Mouse (Mus musculus) MEL (cell line): ENCODE measurements around the gene Hs3st1. TPM values are rescaled to one million over a fixed set of nuclear protein-coding genes. Genes with fewer than 3 reads are reported as not detected.

ENCODE experiments used
- DNase-seq: peaks from one replicate; pipeline ENCODE4 v3.0.0; 2011; ENCODE audit warnings: low read depth, low spot score
- H3K27ac ChIP-seq: 2 replicates; pipeline ENCODE4 v1.5.1; 2012; ENCODE audit warnings: low read depth, mild to moderate bottlenecking, control low read depth, low read length, moderate library complexity; ENCODE audit not compliant: control insufficient read depth
- H3K27me3 ChIP-seq, 2 experiments: fragments of 150-350 bp in 1 of 2; sonication (generic) in 1 of 2; 2 replicates each; pipeline ENCODE4 v1.6.1; 2012; ENCODE audit warnings: low read length in 2 of 2, mild to moderate bottlenecking in 2 of 2, improper control_type of control experiment in 1 of 2, moderate library complexity in 1 of 2; ENCODE audit not compliant: insufficient read depth in 2 of 2, control insufficient read depth in 1 of 2
- H3K36me3 ChIP-seq, 2 experiments: 2 replicates each; pipeline ENCODE4 v1.6.1; 2012 to 2014; ENCODE audit warnings: low read length in 2 of 2, improper control_type of control experiment in 1 of 2, inconsistent platforms in 1 of 2, mild to moderate bottlenecking in 1 of 2; ENCODE audit not compliant: insufficient read depth in 2 of 2, control insufficient read depth in 1 of 2
- H3K4me1 ChIP-seq, 2 experiments: fragments of 150-350 bp in 1 of 2; sonication (generic) in 1 of 2; 2 replicates each; pipeline ENCODE4 v1.6.1; 2012; ENCODE audit warnings: low read length in 2 of 2, improper control_type of control experiment in 1 of 2, mild to moderate bottlenecking in 1 of 2; ENCODE audit not compliant: insufficient read depth in 2 of 2, control insufficient read depth in 1 of 2
- H3K4me3 ChIP-seq, 2 experiments: fragments of 150-350 bp in 1 of 2; sonication (generic) in 1 of 2; 2 replicates each; pipeline ENCODE4 v1.5.1; 2012; ENCODE audit warnings: low read depth in 2 of 2, low read length in 2 of 2, mild to moderate bottlenecking in 2 of 2, moderate library complexity in 2 of 2, control low read depth in 1 of 2, improper control_type of control experiment in 1 of 2; ENCODE audit not compliant: control insufficient read depth in 1 of 2, insufficient read depth in 1 of 2
- H3K79me2 ChIP-seq: 2 replicates; pipeline ENCODE4 v1.6.1; 2012; ENCODE audit warnings: mild to moderate bottlenecking, low read length, moderate library complexity; ENCODE audit not compliant: control insufficient read depth, poor library complexity, insufficient read depth
- H3K9ac ChIP-seq: 2 replicates; pipeline ENCODE4 v1.6.1; 2012; ENCODE audit warnings: low read depth, mild to moderate bottlenecking, control low read depth, low read length, moderate library complexity; ENCODE audit not compliant: control insufficient read depth, poor library complexity, severe bottlenecking
- H3K9me3 ChIP-seq: fragments of 150-350 bp; sonication (generic); replicated peaks from 2 replicates; pipeline ENCODE4 v1.6.1; 2012; ENCODE audit warnings: mild to moderate bottlenecking, low read length, improper control_type of control experiment, moderate library complexity; ENCODE audit not compliant: insufficient read depth
- CHD1 ChIP-seq: IDR thresholded peaks from 2 replicates; pipeline ENCODE4 v1.6.1; 2012; ENCODE audit warnings: low read depth, mild to moderate bottlenecking, inconsistent platforms, low read length, improper control_type of control experiment
- CTCF ChIP-seq, 3 experiments: IDR thresholded peaks in 2 of 3; conservative IDR thresholded peaks in 1 of 3; 2 replicates each; pipeline ENCODE4 v1.5.1; 2011 to 2012; ENCODE audit warnings: low read length in 3 of 3, low read depth in 2 of 3, mild to moderate bottlenecking in 2 of 3, improper control_type of control experiment in 1 of 3, inconsistent platforms in 1 of 3, mixed read lengths in 1 of 3, moderate library complexity in 1 of 3; ENCODE audit not compliant: control insufficient read depth in 1 of 3, insufficient read depth in 1 of 3, poor library complexity in 1 of 3, severe bottlenecking in 1 of 3
- E2F4 ChIP-seq: IDR thresholded peaks from 2 replicates; pipeline ENCODE4 v1.6.1; 2011; ENCODE audit warnings: low read depth, low read length, improper control_type of control experiment, borderline replicate concordance
- ELF1 ChIP-seq: IDR thresholded peaks from 2 replicates; pipeline ENCODE4 v1.6.1; 2014; ENCODE audit warnings: low read depth, mild to moderate bottlenecking, inconsistent platforms, low read length, improper control_type of control experiment, moderate library complexity
- EP300 ChIP-seq, 2 experiments: IDR thresholded peaks; 2 replicates each; pipeline ENCODE4 v1.6.1; 2011; ENCODE audit warnings: improper control_type of control experiment in 2 of 2, low read length in 2 of 2, low read depth in 1 of 2, mild to moderate bottlenecking in 1 of 2
- ETS1 ChIP-seq: IDR thresholded peaks from 2 replicates; pipeline ENCODE4 v1.6.1; 2012; ENCODE audit warnings: low read depth, mild to moderate bottlenecking, inconsistent platforms, low read length, improper control_type of control experiment, moderate library complexity
- JUND ChIP-seq: IDR thresholded peaks from 2 replicates; pipeline ENCODE4 v1.6.1; 2011; ENCODE audit warnings: low read depth, mild to moderate bottlenecking, improper control_type of control experiment, low read length
- KAT2A ChIP-seq: conservative IDR thresholded peaks from 2 replicates; pipeline ENCODE4 v1.6.1; 2012; ENCODE audit warnings: low read depth, low read length, improper control_type of control experiment, inconsistent platforms
- MAFK ChIP-seq: IDR thresholded peaks from 2 replicates; pipeline ENCODE4 v1.6.1; 2011; ENCODE audit warnings: low read depth, mild to moderate bottlenecking, low read length, improper control_type of control experiment, borderline replicate concordance
- MAX ChIP-seq: IDR thresholded peaks from 2 replicates; pipeline ENCODE4 v1.6.1; 2011; ENCODE audit warnings: low read length, improper control_type of control experiment
- MXI1 ChIP-seq: IDR thresholded peaks from 2 replicates; pipeline ENCODE4 v1.6.1; 2011; ENCODE audit warnings: mild to moderate bottlenecking, low read depth, low read length, improper control_type of control experiment
- NELFE ChIP-seq: IDR thresholded peaks from 2 replicates; pipeline ENCODE4 v1.6.1; 2011; ENCODE audit warnings: low read depth, low read length, improper control_type of control experiment
- POLR2A ChIP-seq, 2 experiments: IDR thresholded peaks; 2 replicates each; pipeline ENCODE4 v1.6.1; 2011 to 2012; ENCODE audit warnings: low read length in 2 of 2, mild to moderate bottlenecking in 2 of 2, control low read depth in 1 of 2, improper control_type of control experiment in 1 of 2, low read depth in 1 of 2, moderate library complexity in 1 of 2; ENCODE audit not compliant: control insufficient read depth in 1 of 2, insufficient read depth in 1 of 2, poor library complexity in 1 of 2
- POLR2AphosphoS2 ChIP-seq: IDR thresholded peaks from 2 replicates; pipeline ENCODE4 v1.6.1; 2011; ENCODE audit warnings: low read length, improper control_type of control experiment
- POLR2AphosphoS5 ChIP-seq: IDR thresholded peaks from 2 replicates; pipeline ENCODE4 v1.6.1; 2012; ENCODE audit warnings: low read depth, borderline replicate concordance, mild to moderate bottlenecking, inconsistent platforms, low read length, moderate library complexity, mixed read lengths
- TAL1 ChIP-seq: IDR thresholded peaks from 2 replicates; pipeline ENCODE4 v1.6.1; 2012; ENCODE audit warnings: mild to moderate bottlenecking, inconsistent platforms, low read length, moderate library complexity, mixed read lengths
- TBP ChIP-seq: IDR thresholded peaks from 2 replicates; pipeline ENCODE4 v1.8.0; 2011; ENCODE audit warnings: low read depth, low read length, improper control_type of control experiment
- USF1 ChIP-seq: IDR thresholded peaks from 2 replicates; pipeline ENCODE4 v1.6.1; 2014; ENCODE audit warnings: low read depth, mild to moderate bottlenecking, inconsistent platforms, low read length, improper control_type of control experiment, moderate library complexity
- USF2 ChIP-seq, 2 experiments: IDR thresholded peaks; 2 replicates each; pipeline ENCODE4 v1.6.1; 2011 to 2012; ENCODE audit warnings: improper control_type of control experiment in 2 of 2, low read length in 2 of 2, borderline replicate concordance in 1 of 2, inconsistent platforms in 1 of 2, low read depth in 1 of 2, mild to moderate bottlenecking in 1 of 2; ENCODE audit not compliant: insufficient read depth in 1 of 2
- ZMIZ1 ChIP-seq: IDR thresholded peaks from 2 replicates; pipeline ENCODE4 v1.6.1; 2012; ENCODE audit warnings: low read depth, mild to moderate bottlenecking, inconsistent platforms, low read length, improper control_type of control experiment, moderate library complexity
- ZNF384 ChIP-seq: IDR thresholded peaks from 2 replicates; pipeline ENCODE4 v1.6.1; 2012; ENCODE audit warnings: low read depth, mild to moderate bottlenecking, inconsistent platforms, low read length, improper control_type of control experiment
- polyA plus RNA-seq, 2 experiments: library from polyadenylated mRNA; stranded (reverse) in 1 of 2; unstranded in 1 of 2; fragments of >175 nt in 1 of 2; fragments of >200 nt in 1 of 2; gene quantifications; 2 replicates each; pipeline versions ENCODE4 v1.2.1 to v1.2.4; 2012; ENCODE audit warnings: low replicate concordance in 2 of 2, low read depth in 1 of 2; ENCODE audit not compliant: insufficient read length in 2 of 2, insufficient read depth in 1 of 2, missing spikeins in 1 of 2
- total RNA-seq: library from RNA; depleted of rRNA; stranded (reverse); fragments of 300-350 nt; gene quantifications from 2 replicates; pipeline ENCODE4 v1.2.3, GENCODE M21; 2012

Hs3st1 gene
- total and polyA plus RNA-seq, 3 experiments = not detected

- Histone ChIP-seq H3K27me3 (no peaks in the 10 kb centered on the region), H3K4me1 (no peaks in the 10 kb centered on the region), H3K4me3 (no peak overlapping the region), H3K27ac (no peak overlapping the region), H3K36me3 (no peaks in the 10 kb centered on the region), H3K9me3 (no peaks in the 10 kb centered on the region), H3K9ac (no peak overlapping the region), H3K79me2 (no peaks in the 10 kb centered on the region)
- TF ChIP-seq MAX (no peak), TBP (no peak), MAFK (no peak), ELF1 (no peak), ZMIZ1 (no peak), JUND (no peak), POLR2A (IDR thresholded peaks at IDR 0.05; ENCODE audit: control insufficient read depth in 1 of 2, insufficient read depth in 1 of 2, low read depth in 1 of 2, low read length in 2 of 2, poor library complexity in 1 of 2) (no peak), CHD1 (no peak), E2F4 (no peak), ETS1 (no peak), TAL1 (no peak), ZNF384 (no peak)
- DNase-seq = no peak
Observed at GRCm38 (mm10) chr5:39637874-39638273, 117.4 kb downstream of the Hs3st1 start.

- TF ChIP-seq USF2 (IDR thresholded peaks at IDR 0.05; ENCODE audit: borderline replicate concordance in 1 of 2, insufficient read depth in 1 of 2, low read depth in 1 of 2, low read length in 2 of 2) (no peak), MXI1 (no peak), MAFK (no peak), POLR2AphosphoS2 (no peak), POLR2A (IDR thresholded peaks at IDR 0.05; ENCODE audit: control insufficient read depth in 1 of 2, insufficient read depth in 1 of 2, low read depth in 1 of 2, low read length in 2 of 2, poor library complexity in 1 of 2) (no peak), CTCF (IDR thresholded peaks at IDR 0.05 in 2 of 3, conservative IDR thresholded peaks at IDR 0.05 in 1 of 3; ENCODE audit: control insufficient read depth in 1 of 3, insufficient read depth in 1 of 3, low read depth in 2 of 3, low read length in 3 of 3, poor library complexity in 1 of 3, severe bottlenecking in 1 of 3) (no peak), KAT2A (no peak), EP300 (IDR thresholded peaks at IDR 0.05; ENCODE audit: low read depth in 1 of 2, low read length in 2 of 2) (no peak), NELFE (no peak), USF1 (no peak), POLR2AphosphoS5 (no peak)
- Histone ChIP-seq H3K4me3 (no peak overlapping the region), H3K9me3 (no peaks in the 10 kb centered on the region), H3K36me3 (no peaks in the 10 kb centered on the region), H3K79me2 (no peaks in the 10 kb centered on the region), H3K4me1 (no peaks in the 10 kb centered on the region), H3K9ac (no peak overlapping the region), H3K27me3 (no peaks in the 10 kb centered on the region), H3K27ac (no peak overlapping the region)
- no peak for DNase-seq
Observed at GRCm38 (mm10) chr5:39636090-39636489, 119.2 kb downstream of the Hs3st1 start.
